Mouse (Mus musculus) adipocyte (in vitro differentiated cells): ENCODE measurements around the gene Cmtr2.

Experiments
- DNase-seq: peaks from one replicate; pipeline ENCODE4 v3.0.0-alpha.2; 2016; ENCODE audit warnings: low spot score

Gene Cmtr2

GRCm38 (mm10) chr8:110215365-110215764 is at the start of gene Cmtr2:
TSS of gene Cmtr2 (plus strand) at chr8:110215665.
- DNase-seq = no peak

- DNase-seq = no peak
These were observed 49.2 kb upstream of the Cmtr2 start for GRCm38 (mm10) chr8:110166270-110166669.

GRCm38 (mm10) chr8:110168046-110168445 is 47.4 kb upstream of the Cmtr2 start, which contains the start of gene Calb2:
TSS of gene Calb2 (minus strand) at chr8:110168210.
- DNase-seq = no peak

GRCm38 (mm10) chr8:110172161-110172560 is 43.3 kb upstream of the Cmtr2 start:
- DNase-seq = no peak

- no peak for DNase-seq
These were observed 40.6 kb upstream of the Cmtr2 start for GRCm38 (mm10) chr8:110174826-110175225.

GRCm38 (mm10) chr8:110177359-110178155 is 37.9 kb upstream of the Cmtr2 start:
- no peak for DNase-seq

- DNase-seq = no peak
These were observed 32.6 kb upstream of the Cmtr2 start for GRCm38 (mm10) chr8:110182735-110183367.

GRCm38 (mm10) chr8:110183748-110184147 is 31.7 kb upstream of the Cmtr2 start:
- DNase-seq = no peak

GRCm38 (mm10) chr8:110185538-110185937 is 29.9 kb upstream of the Cmtr2 start:
- DNase-seq = no peak

GRCm38 (mm10) chr8:110188961-110189750 is 26.3 kb upstream of the Cmtr2 start:
- DNase-seq = no peak

- peak; percentile 42 for DNase-seq
These were observed 18.8 kb upstream of the Cmtr2 start for GRCm38 (mm10) chr8:110196678-110197077.

- no peak for DNase-seq
These were observed 13.7 kb upstream of the Cmtr2 start for GRCm38 (mm10) chr8:110201806-110202205.

GRCm38 (mm10) chr8:110216253-110216652 is 788 bp downstream of the Cmtr2 start:
- DNase-seq = no peak

GRCm38 (mm10) chr8:110217198-110217597 is 1.7 kb downstream of the Cmtr2 start:
- no peak for DNase-seq

GRCm38 (mm10) chr8:110217681-110218131 is 2.2 kb downstream of the Cmtr2 start:
- DNase-seq = peak; percentile 99

- no peak for DNase-seq
These were observed 3.0 kb downstream of the Cmtr2 start for GRCm38 (mm10) chr8:110218511-110218910.

- DNase-seq = no peak
These were observed 5.5 kb downstream of the Cmtr2 start for GRCm38 (mm10) chr8:110220936-110221335.

GRCm38 (mm10) chr8:110230803-110231202 is 15.3 kb downstream of the Cmtr2 start:
- DNase-seq = no peak

GRCm38 (mm10) chr8:110242278-110243177 is 27.1 kb downstream of the Cmtr2 start:
- DNase-seq = no peak

GRCm38 (mm10) chr8:110244566-110244965 is 29.1 kb downstream of the Cmtr2 start:
- DNase-seq = no peak

- no peak for DNase-seq
These were observed 31.8 kb downstream of the Cmtr2 start for GRCm38 (mm10) chr8:110247238-110247637.
